Mouse (Mus musculus) intestine, embryonic 16.5 days (tissue): ENCODE measurements at regions not wholly inside any gene's neighbourhood (a gene's known extent, or its start where the extent isn't known, plus 50 kb on each side); places are given as distances from the start of the nearest gene placed in this dataset.
A peak's percentile ranks its signal among the peaks of the same experiment; 100 is the strongest.

Experiments used
- ATAC-seq: fragments of 200-750 bp; cut with Nextera tagmentation; 2 replicates; pipeline ENCODE4 v1.8.0; 2017; ENCODE audit warnings: moderate TSS enrichment, moderate library complexity
- H3K27ac ChIP-seq: fragments of 300-500 bp; sonication (generic); 2 replicates; pipeline ENCODE4 v1.5.1; 2014; ENCODE audit warnings: mild to moderate bottlenecking, low read length
- H3K27me3 ChIP-seq: fragments of 300-500 bp; sonication (generic); replicated peaks from 2 replicates; pipeline ENCODE4 v1.6.1; 2014; ENCODE audit warnings: low read length, control low read depth, mixed read lengths; ENCODE audit not compliant: control insufficient read depth, insufficient read depth
- H3K36me3 ChIP-seq: fragments of 300-500 bp; sonication (generic); 2 replicates; pipeline ENCODE4 v1.6.1; 2014; ENCODE audit warnings: low read length, control low read depth; ENCODE audit not compliant: control insufficient read depth, insufficient read depth
- H3K4me1 ChIP-seq: fragments of 300-500 bp; sonication (generic); 2 replicates; pipeline ENCODE4 v1.6.1; 2014; ENCODE audit warnings: low read length, control low read depth, mixed read lengths; ENCODE audit not compliant: control insufficient read depth, insufficient read depth
- H3K4me2 ChIP-seq: fragments of 300-500 bp; sonication (generic); 2 replicates; pipeline ENCODE4 v1.6.1; 2014; ENCODE audit warnings: low read depth, low read length, control low read depth
- H3K4me3 ChIP-seq: fragments of 300-500 bp; sonication (generic); 2 replicates; pipeline ENCODE4 v1.5.1; 2014; ENCODE audit warnings: mild to moderate bottlenecking, low read length
- H3K9ac ChIP-seq: fragments of 300-500 bp; sonication (generic); 2 replicates; pipeline ENCODE4 v1.6.1; 2014; ENCODE audit warnings: low read depth, low read length
- H3K9me3 ChIP-seq: fragments of 300-500 bp; sonication (generic); 2 replicates; pipeline ENCODE4 v1.6.1; 2016; ENCODE audit warnings: low read length, control low read depth; ENCODE audit not compliant: control insufficient read depth
- WGBS: fragments of 180-500 bp; shearing (Covaris S2); extraction: QIAGEN DNeasy Blood & Tissue Kit; methylation state at CpG from one replicate; pipeline ENCODE4 v1.1.7; 2014; 5-methylcytosine and 5-hydroxymethylcytosine counted together

GRCm38 (mm10) chr3:14971647-14972046 is 85.6 kb downstream of the Car2 start:
- H3K9ac ChIP-seq, result no peak overlapping the region
- peak; percentile 55; the same call in 1 of the 2 replicates for ATAC-seq
- H3K4me3 ChIP-seq, result no peak overlapping the region
- no peaks in the 10 kb centered on the region for H3K27me3 ChIP-seq
- WGBS, result 70% methylated on average over 2 of the region's 2 CpGs
- H3K4me1 ChIP-seq, result no peaks in the 10 kb centered on the region
- no peak overlapping the region for H3K27ac ChIP-seq
- H3K4me2 ChIP-seq, result no peak overlapping the region
- H3K9me3 ChIP-seq, result no peaks in the 10 kb centered on the region
- no peaks in the 10 kb centered on the region for H3K36me3 ChIP-seq

- Histone ChIP-seq H3K27ac (no peak overlapping the region), H3K27me3 (no peaks in the 10 kb centered on the region), H3K4me2 (no peak overlapping the region), H3K4me3 (no peak overlapping the region), H3K4me1 (no peaks in the 10 kb centered on the region), H3K36me3 (no peaks in the 10 kb centered on the region), H3K9me3 (no peaks in the 10 kb centered on the region), H3K9ac (no peak overlapping the region)
- no peak for ATAC-seq
- WGBS, result 88% methylated on average over 2 of the region's 2 CpGs
These were observed 88.7 kb downstream of the Car2 start for GRCm38 (mm10) chr3:14974758-14975157.

GRCm38 (mm10) chr3:14975203-14975602 is 89.1 kb downstream of the Car2 start:
- Histone ChIP-seq H3K4me2 (no peak overlapping the region), H3K9ac (no peak overlapping the region), H3K27ac (no peak overlapping the region), H3K36me3 (no peaks in the 10 kb centered on the region), H3K27me3 (no peaks in the 10 kb centered on the region), H3K9me3 (no peaks in the 10 kb centered on the region), H3K4me3 (no peak overlapping the region), H3K4me1 (no peaks in the 10 kb centered on the region)
- 81% methylated on average over 2 of the region's 2 CpGs for WGBS
- no peak for ATAC-seq

- 64% methylated on average over 5 of the region's 5 CpGs for WGBS
These were observed 93.1 kb downstream of the Car2 start for GRCm38 (mm10) chr3:14979116-14979613.

GRCm38 (mm10) chr3:14989635-14990034 is 103.6 kb downstream of the Car2 start:
- WGBS, result 58% methylated on average over 3 of the region's 3 CpGs

More at GRCm38 (mm10) chr3:14979116-14979613, 93.1 kb downstream of the Car2 start:
- Histone ChIP-seq H3K4me3 (no peak overlapping the region), H3K27me3 (no peaks in the 10 kb centered on the region), H3K36me3 (no peaks in the 10 kb centered on the region), H3K4me2 (no peak overlapping the region), H3K4me1 (no peaks in the 10 kb centered on the region), H3K9me3 (no peaks in the 10 kb centered on the region), H3K27ac (no peak overlapping the region), H3K9ac (no peak overlapping the region)
- ATAC-seq, result no peak

GRCm38 (mm10) chr3:14993936-14994335 is 107.9 kb downstream of the Car2 start:
- ATAC-seq, result no peak
- WGBS, result 85% methylated on average over 2 of the region's 2 CpGs
- no peak overlapping the region for H3K4me2 ChIP-seq
- H3K9me3 ChIP-seq, result no peaks in the 10 kb centered on the region
- H3K36me3 ChIP-seq, result no peaks in the 10 kb centered on the region
- H3K4me1 ChIP-seq, result no peaks in the 10 kb centered on the region
- H3K27ac ChIP-seq, result no peak overlapping the region
- H3K4me3 ChIP-seq, result no peak overlapping the region
- H3K9ac ChIP-seq, result no peak overlapping the region
- no peaks in the 10 kb centered on the region for H3K27me3 ChIP-seq

More at GRCm38 (mm10) chr3:14989635-14990034, 103.6 kb downstream of the Car2 start:
- H3K36me3 ChIP-seq, result no peaks in the 10 kb centered on the region
- H3K9ac ChIP-seq, result no peak overlapping the region
- no peak for ATAC-seq
- no peak overlapping the region for H3K4me2 ChIP-seq
- no peaks in the 10 kb centered on the region for H3K4me1 ChIP-seq
- H3K27me3 ChIP-seq, result no peaks in the 10 kb centered on the region
- H3K4me3 ChIP-seq, result no peak overlapping the region
- H3K27ac ChIP-seq, result no peak overlapping the region
- H3K9me3 ChIP-seq, result no peaks in the 10 kb centered on the region

GRCm38 (mm10) chr3:14997241-14997640 is 111.2 kb downstream of the Car2 start:
- 75% methylated on average over 3 of the region's 3 CpGs for WGBS
- Histone ChIP-seq H3K27ac (no peak overlapping the region), H3K4me2 (no peak overlapping the region), H3K4me3 (no peak overlapping the region), H3K27me3 (no peaks in the 10 kb centered on the region), H3K36me3 (no peaks in the 10 kb centered on the region), H3K4me1 (no peaks in the 10 kb centered on the region), H3K9me3 (no peaks in the 10 kb centered on the region), H3K9ac (no peak overlapping the region)
- no peak for ATAC-seq

GRCm38 (mm10) chr3:14998521-14998920 is 112.4 kb downstream of the Car2 start:
- H3K27me3 ChIP-seq, result no peaks in the 10 kb centered on the region
- 54% methylated on average over 2 of the region's 2 CpGs for WGBS
- H3K4me1 ChIP-seq, result no peaks in the 10 kb centered on the region

GRCm38 (mm10) chr3:14999411-14999810 is 113.3 kb downstream of the Car2 start:
- no peak overlapping the region for H3K4me2 ChIP-seq
- no peak overlapping the region for H3K9ac ChIP-seq
- no peaks in the 10 kb centered on the region for H3K36me3 ChIP-seq
- H3K4me1 ChIP-seq, result no peaks in the 10 kb centered on the region
- H3K4me3 ChIP-seq, result no peak overlapping the region
- no peaks in the 10 kb centered on the region for H3K27me3 ChIP-seq
- ATAC-seq, result no peak
- H3K9me3 ChIP-seq, result no peaks in the 10 kb centered on the region
- H3K27ac ChIP-seq, result no peak overlapping the region
- WGBS, result 81% methylated on average over 1 of the region's 1 CpGs

More at GRCm38 (mm10) chr3:14998521-14998920, 112.4 kb downstream of the Car2 start:
- no peaks in the 10 kb centered on the region for H3K9me3 ChIP-seq
- no peaks in the 10 kb centered on the region for H3K36me3 ChIP-seq
- H3K9ac ChIP-seq, result no peak overlapping the region
- H3K27ac ChIP-seq, result no peak overlapping the region
- no peak overlapping the region for H3K4me2 ChIP-seq
- no peak overlapping the region for H3K4me3 ChIP-seq
- no peak for ATAC-seq

GRCm38 (mm10) chr3:14999914-15000313 is 113.8 kb downstream of the Car2 start:
- Histone ChIP-seq H3K9ac (no peak overlapping the region), H3K4me3 (no peak overlapping the region), H3K4me2 (no peak overlapping the region), H3K36me3 (no peaks in the 10 kb centered on the region), H3K27me3 (no peaks in the 10 kb centered on the region), H3K4me1 (no peaks in the 10 kb centered on the region), H3K9me3 (no peaks in the 10 kb centered on the region), H3K27ac (no peak overlapping the region)
- ATAC-seq, result no peak
